Mouse (Mus musculus) frontal cortex, adult 2 months (tissue): ENCODE data around the gene Atp23. TPM values are rescaled to one million over a fixed set of nuclear protein-coding genes. Genes with fewer than 3 reads are reported as not detected.
"Not testable (repeated sequence)": the region's sequence is repeated elsewhere in the genome, so short reads cannot be mapped to it uniquely, and the experiment has no call there.

Experiments used
- DNase-seq, 2 experiments: peaks; one replicate each; pipeline ENCODE4 v3.0.0; 2022; ENCODE audit warnings: low spot score in 1 of 2; ENCODE audit errors: extremely low spot score in 1 of 2
- polyA plus RNA-seq: library from polyadenylated mRNA; depleted of rRNA; stranded (reverse); fragments of >200 nt; gene quantifications from 2 replicates; pipeline ENCODE4 v1.2.3, GENCODE M21; 2012; rRNA removed

The Atp23 gene
- polyA plus RNA-seq, 1 experiment: 9.5 TPM

DNA sequence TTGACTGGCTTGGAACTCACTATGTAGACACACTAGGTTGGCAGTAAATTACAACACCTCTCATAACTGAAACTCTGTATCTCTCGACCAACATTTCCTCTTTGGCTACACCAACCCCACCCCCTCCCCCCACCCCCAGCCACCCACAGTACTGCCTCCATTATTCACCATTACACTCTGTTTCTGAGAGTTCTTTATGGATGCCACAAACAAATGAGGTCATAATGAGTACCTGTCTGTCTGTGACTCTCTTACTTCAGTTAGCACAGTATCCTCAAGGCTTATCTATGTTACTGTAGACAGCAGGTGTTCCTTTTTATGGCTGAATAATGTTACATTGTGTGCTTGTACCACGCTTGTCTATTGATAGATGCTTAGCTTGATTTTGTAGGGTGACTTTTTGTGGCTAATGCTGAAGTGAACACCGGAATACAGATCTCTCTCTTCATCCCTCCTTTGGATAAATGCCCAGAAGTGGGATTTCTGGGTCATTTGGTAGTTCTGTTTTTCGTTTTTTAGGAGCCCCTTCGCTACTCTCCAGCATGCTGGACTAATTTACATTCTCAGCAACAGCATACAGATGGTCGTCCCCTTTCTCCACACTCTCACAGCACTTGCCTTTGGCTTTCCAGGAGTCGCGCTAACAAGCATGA, 73.1 kb downstream of the Atp23 start:
- DNase-seq: peak in 1 of 2 experiments; percentile 55

DNA sequence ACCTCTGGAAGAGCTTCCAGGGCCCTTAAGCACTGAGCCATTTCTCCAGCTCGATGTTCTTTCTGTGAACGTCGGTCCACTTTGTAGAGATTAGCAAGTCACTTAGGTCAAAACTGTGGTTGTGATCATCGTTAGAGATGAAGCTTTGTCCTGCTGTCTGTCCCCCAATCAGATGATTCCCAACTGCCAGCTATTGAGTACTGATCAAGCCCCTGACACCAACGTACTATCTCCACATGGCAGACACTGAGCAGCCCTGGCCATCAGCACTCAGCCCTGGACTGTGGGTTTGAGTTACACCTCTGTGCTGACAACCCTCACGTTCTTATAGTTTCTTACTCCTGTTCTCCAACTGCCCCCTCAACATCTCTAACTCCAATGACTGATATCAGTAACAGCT, 74.2 kb downstream of the Atp23 start:
- DNase-seq: no peak

DNA sequence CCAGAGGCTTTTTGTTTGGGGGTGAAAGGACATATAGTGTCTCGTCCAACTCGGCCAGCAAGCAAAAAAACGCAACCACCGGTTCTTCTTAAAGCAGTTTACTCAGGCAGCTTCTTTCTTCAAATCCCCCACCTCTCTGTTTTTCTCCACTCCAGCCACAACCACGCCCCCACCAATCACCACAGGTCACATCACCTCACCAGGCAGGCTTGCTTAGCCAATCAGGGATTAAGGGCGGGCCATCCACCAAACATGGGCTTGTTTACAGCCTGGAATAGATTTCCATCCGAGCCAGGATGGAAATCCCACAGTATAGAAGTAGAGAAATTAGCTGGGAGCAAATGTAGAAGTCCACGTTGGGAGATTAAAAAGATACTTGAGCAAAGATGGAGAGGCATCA, 74.9 kb downstream of the Atp23 start:
- DNase-seq: not testable (repeated sequence)

DNA sequence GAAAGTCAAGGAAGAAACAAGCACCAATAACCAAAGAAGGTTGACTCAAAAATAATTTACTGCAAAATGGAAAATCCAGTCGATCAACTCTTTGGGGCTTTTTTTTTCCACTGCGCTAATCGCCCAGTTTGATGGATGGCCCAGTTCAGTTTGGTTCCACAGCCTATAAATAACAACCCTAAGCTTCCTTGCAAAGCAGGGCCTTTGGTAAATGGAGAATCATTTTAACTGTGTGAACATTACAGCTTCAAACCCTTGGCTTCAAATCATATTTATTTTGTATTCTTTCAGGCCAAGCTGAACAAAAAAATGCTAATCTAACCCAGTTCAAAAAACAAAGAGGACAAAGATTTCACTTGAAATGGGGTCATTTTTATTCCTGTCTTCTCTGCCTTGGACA, 78.7 kb downstream of the Atp23 start:
- no peak for DNase-seq

Other genes starting within 250 kb of the Atp23 start
- gene Ctdsp2, start 77.4 kb upstream of the Atp23 start, polyA plus RNA-seq: 78.3 and 79.7 TPM in 2 replicates
- gene Avil, start 99.4 kb upstream of the Atp23 start, polyA plus RNA-seq: 0.14 and 0.25 TPM in 2 replicates
- 31.8 and 35.2 TPM in 2 replicates for gene Tsfm, start 129.5 kb upstream of the Atp23 start, polyA plus RNA-seq
- 13.9 and 14.0 TPM in 2 replicates for gene Mettl1, start 140.1 kb upstream of the Atp23 start, polyA plus RNA-seq
- gene Eef1akmt3, start 140.2 kb upstream of the Atp23 start, polyA plus RNA-seq: 0.18 and 0.27 TPM in 2 replicates
- 0.70 and 1.0 TPM in 2 replicates for gene Cyp27b1, start 146.9 kb upstream of the Atp23 start, polyA plus RNA-seq
- gene March9, start 158.8 kb upstream of the Atp23 start, polyA plus RNA-seq: 13.2 and 14.4 TPM in 2 replicates
- gene Cdk4, start 162.2 kb upstream of the Atp23 start, polyA plus RNA-seq: 154 and 167 TPM in 2 replicates
- gene Tspan31, start 168.9 kb upstream of the Atp23 start, polyA plus RNA-seq: 89.9 and 91.7 TPM in 2 replicates
- gene Agap2, start 173.9 kb upstream of the Atp23 start, polyA plus RNA-seq: 450 and 465 TPM in 2 replicates
- gene Os9, start 219.8 kb upstream of the Atp23 start, polyA plus RNA-seq: 106 and 108 TPM in 2 replicates